Mouse (Mus musculus): ENCODE results near the gene March1.

GRCm38 (mm10) chr8:65645502-65645901 lies 27.8 kb downstream of the March1 start:
- TF ChIP-seq CTCF (conservative IDR thresholded peaks at IDR 0.05; ENCODE audit: low read length): no peak
- no peak for TF ChIP-seq NANOG (IDR thresholded peaks at IDR 0.05; ENCODE audit: borderline replicate concordance, low read length)

All from E14TG2a.4 (cell line).